Mouse (Mus musculus) frontal cortex, postnatal 10 days (tissue): ENCODE data around the gene Tmem63a.
"Not testable (repeated sequence)": the region's sequence is repeated elsewhere in the genome, so short reads cannot be mapped to it uniquely, and the experiment has no call there.

ENCODE experiments used
- DNase-seq, 2 experiments: peaks; one replicate each; pipeline ENCODE4 v3.0.0; 2022; ENCODE audit warnings: low spot score in 2 of 2, mixed read lengths in 1 of 2

The Tmem63a gene

GRCm38 (mm10) chr1:180942166-180943031, at the start of gene Tmem63a:
Gene Tmem63a (plus strand): TSS chr1:180942344.
- peak in 1 of 2 experiments; percentile 32 for DNase-seq

GRCm38 (mm10) chr1:180892808-180893207, 49.3 kb upstream of the Tmem63a start, which contains the start of gene Lefty2:
Gene Lefty2 (plus strand): TSS chr1:180893108.
- DNase-seq: no peak

GRCm38 (mm10) chr1:180894088-180894987, 47.8 kb upstream of the Tmem63a start:
- not testable (repeated sequence) for DNase-seq

GRCm38 (mm10) chr1:180901107-180901506, 41.0 kb upstream of the Tmem63a start:
- no peak for DNase-seq

- no peak for DNase-seq
Measured at GRCm38 (mm10) chr1:180902915-180903314, 39.2 kb upstream of the Tmem63a start.

- no peak for DNase-seq
Measured at GRCm38 (mm10) chr1:180903666-180904038, 38.5 kb upstream of the Tmem63a start.

- peak; percentile 90 to 94 for DNase-seq
Measured at GRCm38 (mm10) chr1:180904039-180904814, 37.9 kb upstream of the Tmem63a start, which contains the start of gene Pycr2. Gene Pycr2 (plus strand): TSS chr1:180904293.

- no peak for DNase-seq
Measured at GRCm38 (mm10) chr1:180904815-180905080, 37.4 kb upstream of the Tmem63a start.

GRCm38 (mm10) chr1:180905307-180905706, 36.8 kb upstream of the Tmem63a start:
- DNase-seq: no peak

- no peak for DNase-seq
Measured at GRCm38 (mm10) chr1:180905876-180906275, 36.3 kb upstream of the Tmem63a start.

- DNase-seq: no peak
Measured at GRCm38 (mm10) chr1:180906461-180907147, 35.5 kb upstream of the Tmem63a start.

GRCm38 (mm10) chr1:180911138-180911537, 31.0 kb upstream of the Tmem63a start:
- no peak for DNase-seq

GRCm38 (mm10) chr1:180911653-180912287, 30.4 kb upstream of the Tmem63a start:
- DNase-seq: no peak

- no peak for DNase-seq
Measured at GRCm38 (mm10) chr1:180912792-180913191, 29.4 kb upstream of the Tmem63a start.

- no peak for DNase-seq
Measured at GRCm38 (mm10) chr1:180913797-180914196, 28.3 kb upstream of the Tmem63a start.

GRCm38 (mm10) chr1:180916425-180916824, 25.7 kb upstream of the Tmem63a start:
- DNase-seq: no peak

- DNase-seq: no peak
Measured at GRCm38 (mm10) chr1:180917053-180917452, 25.1 kb upstream of the Tmem63a start.

- DNase-seq: no peak
Measured at GRCm38 (mm10) chr1:180919686-180920085, 22.5 kb upstream of the Tmem63a start.

- DNase-seq: no peak
Measured at GRCm38 (mm10) chr1:180922273-180923048, 19.7 kb upstream of the Tmem63a start.

GRCm38 (mm10) chr1:180924737-180925136, 17.4 kb upstream of the Tmem63a start:
- DNase-seq: no peak
